Mouse (Mus musculus) naive thymus-derived CD4-positive, alpha-beta T cell, adult 2 months (primary cell): ENCODE results near the gene Sdk2.

Source experiments
- DNase-seq: peaks from one replicate; pipeline ENCODE4 v3.0.0-alpha.2; 2011; ENCODE audit warnings: low read depth

Gene Sdk2

GRCm38 (mm10) chr11:113789101-113789500, 277.7 kb downstream of the Sdk2 start:
- no peak for DNase-seq

GRCm38 (mm10) chr11:113788183-113788789, 278.6 kb downstream of the Sdk2 start:
- peak; percentile 67 for DNase-seq

GRCm38 (mm10) chr11:113787432-113788182, 279.2 kb downstream of the Sdk2 start:
- DNase-seq: peak; percentile 75

- DNase-seq: no peak
Measured at GRCm38 (mm10) chr11:113787009-113787408, 279.8 kb downstream of the Sdk2 start.

- no peak for DNase-seq
Measured at GRCm38 (mm10) chr11:113786395-113786794, 280.5 kb downstream of the Sdk2 start.

- peak; percentile 62 for DNase-seq
Measured at GRCm38 (mm10) chr11:113785406-113786171, 281.3 kb downstream of the Sdk2 start.

GRCm38 (mm10) chr11:113784656-113785396, 282.0 kb downstream of the Sdk2 start:
- DNase-seq: no peak

- DNase-seq: no peak
Measured at GRCm38 (mm10) chr11:113782496-113782895, 284.4 kb downstream of the Sdk2 start.

GRCm38 (mm10) chr11:113782006-113782405, 284.8 kb downstream of the Sdk2 start:
- DNase-seq: no peak

- peak; percentile 18 for DNase-seq
Measured at GRCm38 (mm10) chr11:113779680-113780041, 287.2 kb downstream of the Sdk2 start.

- DNase-seq: no peak
Measured at GRCm38 (mm10) chr11:113778733-113779679, 287.8 kb downstream of the Sdk2 start.

GRCm38 (mm10) chr11:113777878-113778464, 288.9 kb downstream of the Sdk2 start:
- DNase-seq: no peak

GRCm38 (mm10) chr11:113776851-113777511, 289.9 kb downstream of the Sdk2 start:
- DNase-seq: no peak

GRCm38 (mm10) chr11:113774773-113775172, 292.1 kb downstream of the Sdk2 start:
- no peak for DNase-seq

GRCm38 (mm10) chr11:113773191-113773590, 293.7 kb downstream of the Sdk2 start:
- DNase-seq: no peak

- no peak for DNase-seq
Measured at GRCm38 (mm10) chr11:113771187-113771586, 295.7 kb downstream of the Sdk2 start.

GRCm38 (mm10) chr11:113768356-113768755, 298.5 kb downstream of the Sdk2 start:
- DNase-seq: no peak

- no peak for DNase-seq
Measured at GRCm38 (mm10) chr11:113767285-113767684, 299.6 kb downstream of the Sdk2 start.

GRCm38 (mm10) chr11:113766284-113766985, 300.4 kb downstream of the Sdk2 start:
- DNase-seq: no peak
